Mouse (Mus musculus) embryo, embryonic 11.5 days (tissue): ENCODE results near the gene Glmn.
A peak's percentile ranks its signal among the peaks of the same experiment; 100 is the strongest.

Experiments used
- DNase-seq: peaks from one replicate; pipeline ENCODE4 v3.0.0-alpha.2; 2012; ENCODE audit warnings: low read depth, low spot score

Glmn gene

GRCm38 (mm10) chr5:107516087-107516486, 81.6 kb downstream of the Glmn start:
- no peak for DNase-seq

DNA sequence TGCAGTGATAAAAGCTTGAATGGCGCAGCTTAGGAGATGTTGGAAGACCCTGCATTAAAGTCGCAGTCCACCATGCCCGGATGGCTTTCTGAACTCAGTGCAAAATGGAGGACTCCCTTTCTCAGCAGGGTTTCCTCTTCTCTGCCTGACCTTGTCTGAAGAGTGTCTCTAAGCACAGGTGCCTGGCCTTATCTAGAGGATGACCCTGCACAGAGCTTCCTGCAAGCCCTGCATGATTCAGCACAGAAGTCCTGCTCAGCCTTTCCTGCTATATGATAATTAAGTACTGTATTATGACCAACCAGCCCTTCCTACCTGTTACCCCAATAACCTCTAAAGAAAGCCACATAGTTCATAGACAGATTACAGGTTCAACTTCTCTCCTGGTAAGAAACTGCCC, 82.2 kb downstream of the Glmn start:
- DNase-seq: no peak

DNA sequence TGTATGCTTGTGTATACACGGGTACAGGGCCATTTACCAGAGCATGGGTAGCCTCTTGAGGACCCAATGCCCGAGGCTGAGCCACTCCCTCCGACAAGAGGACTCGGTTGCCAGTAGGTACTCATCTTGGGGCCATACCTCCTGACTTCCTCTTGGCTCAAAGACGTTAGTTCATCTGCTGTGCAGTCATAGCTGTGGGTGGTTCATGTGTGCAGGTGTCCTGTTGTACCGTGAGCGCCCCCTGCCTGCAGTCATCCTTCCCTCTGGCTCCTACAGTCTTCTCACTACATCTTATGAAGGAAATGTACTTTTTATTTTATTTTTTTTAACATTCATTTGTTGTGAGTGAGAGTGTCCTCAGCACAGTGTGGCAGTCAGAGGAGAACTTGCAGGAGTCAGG, 84.1 kb downstream of the Glmn start:
- DNase-seq: peak; percentile 34

- DNase-seq: no peak
Measured at GRCm38 (mm10) chr5:107511326-107511725, 86.4 kb downstream of the Glmn start.

- DNase-seq: no peak
Measured at GRCm38 (mm10) chr5:107510503-107510902, 87.2 kb downstream of the Glmn start.

DNA sequence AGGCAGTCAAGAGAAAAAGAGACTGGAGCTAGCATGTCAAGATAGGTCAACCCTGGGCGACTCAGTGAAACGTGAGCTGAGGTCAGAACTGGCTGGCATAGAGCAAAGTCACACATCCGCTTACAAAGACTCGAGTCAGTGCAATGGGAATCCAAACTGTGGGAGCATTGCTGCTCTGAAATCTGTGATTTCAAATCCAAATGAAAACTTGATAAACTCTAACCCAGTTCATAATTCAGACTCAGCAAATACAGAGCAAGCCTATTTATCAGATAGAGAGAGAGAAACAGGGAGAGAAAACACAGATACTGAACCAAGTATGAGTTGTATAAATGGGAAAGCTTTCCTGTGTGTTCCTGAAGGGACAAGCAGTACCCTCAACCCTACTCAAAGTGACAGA, 90.4 kb downstream of the Glmn start, which contains the start of gene Gm42669:
Gene Gm42669, plus strand, starts transcription at position 301 of the 400 bp plus-strand sequence.
- no peak for DNase-seq

- no peak for DNase-seq
Measured at GRCm38 (mm10) chr5:107500741-107501140, 96.9 kb downstream of the Glmn start.

DNA sequence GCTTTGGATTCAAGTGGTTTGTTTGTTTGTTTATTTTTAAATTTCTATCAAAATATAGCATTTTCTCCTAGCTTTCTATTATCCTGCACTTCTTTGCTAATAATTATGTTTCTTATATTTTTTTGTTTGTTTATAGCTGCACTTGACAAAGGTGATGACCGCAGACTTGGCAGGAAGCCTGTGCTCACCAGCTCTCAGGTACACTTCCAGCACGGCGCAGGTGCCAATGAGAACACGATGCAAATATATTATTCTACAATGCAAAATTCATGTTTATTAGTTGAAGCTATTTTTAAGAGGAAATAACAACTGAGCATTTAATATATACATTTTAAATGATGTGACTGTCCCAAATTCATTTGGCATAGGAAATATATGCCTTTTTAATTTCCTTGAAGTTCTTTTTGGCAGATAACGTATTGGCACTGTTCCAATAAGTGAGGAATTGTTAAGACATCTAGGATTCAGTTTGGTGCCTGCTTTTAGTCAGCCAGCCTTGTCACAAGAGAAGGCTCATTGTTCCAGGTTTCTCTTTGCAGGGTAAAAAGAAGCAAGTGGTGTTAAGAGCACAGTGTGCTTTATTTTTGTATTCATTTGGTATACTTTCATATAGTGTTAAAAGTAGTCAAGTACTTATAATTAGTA, 97.7 kb downstream of the Glmn start:
- no peak for DNase-seq
